Mouse (Mus musculus) myocyte (in vitro differentiated cells): Measurements from ENCODE around the gene Gm42906. TPM values are rescaled to one million over a fixed set of nuclear protein-coding genes. Genes with fewer than 3 reads are reported as not detected.

Source experiments
- H3K27me3 ChIP-seq: one replicate; pipeline ENCODE4 v1.6.1; 2011; ENCODE audit not compliant: control insufficient read depth, insufficient read depth, insufficient read length
- H3K36me3 ChIP-seq: one replicate; pipeline ENCODE4 v1.6.1; 2011; ENCODE audit not compliant: control insufficient read depth, insufficient read depth
- H3K4me2 ChIP-seq: one replicate; pipeline ENCODE4 v1.6.1; 2011; ENCODE audit warnings: low read depth, control low read depth
- H3K4me3 ChIP-seq: one replicate; pipeline ENCODE4 v1.5.1; 2011; ENCODE audit warnings: mild to moderate bottlenecking, control low read depth, moderate library complexity
- H3K79me2 ChIP-seq: one replicate; pipeline ENCODE4 v1.6.1; 2011; ENCODE audit not compliant: control insufficient read depth, insufficient read depth
- H3ac ChIP-seq: one replicate; pipeline ENCODE4 v1.6.1; 2011; ENCODE audit not compliant: control insufficient read depth, insufficient read length
- CEBPB ChIP-seq: IDR thresholded peaks from 2 replicates; pipeline ENCODE4 v1.6.1; 2011; ENCODE audit warnings: mild to moderate bottlenecking, moderate library complexity; ENCODE audit not compliant: poor library complexity, insufficient read depth, severe bottlenecking
- E2F4 ChIP-seq: IDR thresholded peaks from one replicate; pipeline ENCODE4 v1.6.1; 2011; ENCODE audit warnings: mild to moderate bottlenecking, control low read depth, moderate library complexity; ENCODE audit not compliant: insufficient read depth
- MAX ChIP-seq: IDR thresholded peaks from one replicate; pipeline ENCODE4 v1.6.1; 2011; ENCODE audit warnings: low read depth, mild to moderate bottlenecking, control low read depth
- MYOD1 ChIP-seq, 3 experiments: IDR thresholded peaks; one replicate each; pipeline ENCODE4 v1.6.1; 2011; ENCODE audit warnings: control low read depth in 2 of 3, low read depth in 2 of 3, mild to moderate bottlenecking in 2 of 3, moderate library complexity in 1 of 3; ENCODE audit not compliant: insufficient read length in 2 of 3, control insufficient read depth in 1 of 3
- MYOG ChIP-seq, 3 experiments: IDR thresholded peaks; one replicate each; pipeline ENCODE4 v1.6.1; 2011; ENCODE audit warnings: control low read depth in 2 of 3, low read depth in 2 of 3, mild to moderate bottlenecking in 2 of 3; ENCODE audit not compliant: insufficient read length in 2 of 3, control insufficient read depth in 1 of 3, insufficient read depth in 1 of 3
- POLR2A ChIP-seq: IDR thresholded peaks from one replicate; pipeline ENCODE4 v1.6.1; 2011; ENCODE audit warnings: low read depth, mild to moderate bottlenecking, control low read depth, moderate library complexity; ENCODE audit not compliant: insufficient read length
- POLR2AphosphoS2 ChIP-seq: IDR thresholded peaks from one replicate; pipeline ENCODE4 v1.6.1; 2011; ENCODE audit warnings: low read depth, control low read depth; ENCODE audit not compliant: insufficient read length
- REST ChIP-seq: IDR thresholded peaks from one replicate; pipeline ENCODE4 v1.6.1; 2011; ENCODE audit warnings: mild to moderate bottlenecking, control low read depth, moderate library complexity; ENCODE audit not compliant: insufficient read depth, insufficient read length
- SRF ChIP-seq: IDR thresholded peaks from one replicate; pipeline ENCODE4 v1.6.1; 2011; ENCODE audit warnings: low read depth; ENCODE audit not compliant: control insufficient read depth, insufficient read length
- TCF12 ChIP-seq: IDR thresholded peaks from one replicate; pipeline ENCODE4 v1.6.1; 2011; ENCODE audit warnings: mild to moderate bottlenecking, control low read depth; ENCODE audit not compliant: poor library complexity, insufficient read depth, severe bottlenecking
- TCF3 ChIP-seq: IDR thresholded peaks from one replicate; pipeline ENCODE4 v1.6.1; 2011; ENCODE audit warnings: low read depth, control low read depth; ENCODE audit not compliant: insufficient read length
- USF1 ChIP-seq: IDR thresholded peaks from one replicate; pipeline ENCODE4 v1.6.1; 2011; ENCODE audit warnings: low read depth, mild to moderate bottlenecking, control low read depth, moderate library complexity
- polyA plus RNA-seq: library from polyadenylated mRNA; unstranded; fragments of >200 nt; fragmentation: generic; extraction: Trizol; gene quantifications from one replicate; pipeline ENCODE4 v1.2.1, GENCODE M21; 2012; ENCODE audit warnings: missing spikeins

Gene Gm42906
- polyA plus RNA-seq, 1 experiment, result not detected

DNA sequence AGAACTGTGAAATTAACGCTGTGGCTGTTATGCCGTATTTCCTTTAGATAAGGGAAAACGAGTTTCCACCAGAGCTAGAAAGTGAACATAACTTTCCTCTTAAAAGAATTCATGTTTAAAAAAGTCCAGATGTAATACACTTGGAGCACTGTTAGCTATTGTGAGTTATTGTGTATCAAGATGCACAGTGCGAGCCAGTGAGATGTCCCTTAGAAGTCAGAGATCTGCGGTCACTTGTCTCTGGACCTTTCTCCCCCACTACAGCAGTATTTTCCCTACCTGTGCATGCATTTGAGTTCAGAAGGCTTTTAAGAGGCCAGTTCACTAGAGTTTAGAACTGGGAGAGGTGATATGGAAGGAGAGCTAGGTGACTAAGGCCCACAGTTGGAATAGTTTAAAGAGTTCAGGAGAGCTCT, 58.6 kb downstream of the Gm42906 start:
- H3K4me3 ChIP-seq, result peak overlapping the region; percentile 50
- peaks cover 7% of the 10 kb centered on the region for H3K79me2 ChIP-seq
- TF ChIP-seq CEBPB (no peak), REST (no peak), POLR2AphosphoS2 (no peak), TCF12 (no peak), MYOG (IDR thresholded peaks at IDR 0.05; ENCODE audit: control insufficient read depth in 1 of 3, insufficient read depth in 1 of 3, insufficient read length in 2 of 3, low read depth in 2 of 3) (no peak), SRF (no peak), TCF3 (no peak), MAX (no peak), POLR2A (no peak), USF1 (no peak), E2F4 (no peak), MYOD1 (IDR thresholded peaks at IDR 0.05; ENCODE audit: control insufficient read depth in 1 of 3, insufficient read length in 2 of 3, low read depth in 2 of 3) (no peak)

DNA sequence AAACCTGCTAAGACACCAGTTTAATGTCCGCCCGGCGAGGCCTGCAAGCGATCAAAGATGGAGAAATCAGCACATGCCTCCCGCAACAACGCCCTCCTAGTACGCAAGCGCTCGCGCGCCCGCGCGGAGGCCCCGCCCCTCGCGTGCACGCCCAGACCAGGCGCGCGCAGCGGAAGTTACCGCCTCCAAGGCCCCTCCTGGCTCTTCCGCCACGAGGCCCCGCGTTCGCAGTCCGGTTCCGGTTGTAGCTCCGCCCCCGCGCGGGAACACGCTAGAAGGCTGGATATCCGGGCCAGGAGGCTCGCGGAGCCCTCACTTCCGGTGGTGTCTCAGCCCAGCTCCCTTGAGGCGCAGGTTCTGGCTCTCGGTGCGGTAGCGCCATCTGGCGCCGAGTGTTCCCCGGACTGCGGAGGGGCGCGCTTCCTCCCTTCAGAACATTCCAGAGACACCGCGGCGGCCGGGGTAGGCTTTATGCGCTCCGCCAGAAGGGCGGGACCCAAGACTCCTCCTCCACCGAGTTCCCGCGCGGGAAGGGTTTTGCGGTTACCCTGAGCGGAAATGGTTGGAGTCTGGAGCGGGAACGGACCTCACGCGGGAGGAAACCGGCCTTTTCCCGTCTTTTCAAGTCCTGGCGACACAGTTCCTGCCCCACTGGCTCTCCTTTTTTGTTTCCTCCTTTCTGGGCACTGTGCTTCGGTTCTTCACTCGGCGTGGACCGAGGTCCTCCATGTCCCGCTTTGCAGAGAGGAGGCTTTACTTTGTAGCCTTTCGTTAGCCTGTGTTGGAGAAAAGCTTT, 59.4 kb downstream of the Gm42906 start:
- Histone ChIP-seq H3K4me2 (peak overlapping the region; percentile 96), H3K27me3 (no peaks in the 10 kb centered on the region), H3ac (peak overlapping the region; percentile 73), H3K79me2 (peaks cover 7% of the 10 kb centered on the region), H3K4me3 (peak overlapping the region; percentile 50), H3K36me3 (no peaks in the 10 kb centered on the region)
- TF ChIP-seq MAX (peak; percentile 57), POLR2A (peak; percentile 72), POLR2AphosphoS2 (peak; percentile 83), REST (no peak), SRF (peak; percentile 59), TCF12 (no peak), TCF3 (no peak), CEBPB (peak; percentile 55; the same call in 1 of the 2 replicates), E2F4 (peak; percentile 65), MYOG (IDR thresholded peaks at IDR 0.05; ENCODE audit: control insufficient read depth in 1 of 3, insufficient read depth in 1 of 3, insufficient read length in 2 of 3, low read depth in 2 of 3) (peak in 2 of 3 experiments; percentile 1 to 22), USF1 (peak; percentile 20), MYOD1 (IDR thresholded peaks at IDR 0.05; ENCODE audit: control insufficient read depth in 1 of 3, insufficient read length in 2 of 3, low read depth in 2 of 3) (peak in 1 of 3 experiments; percentile 5)

More for the DNA sequence above, 58.6 kb downstream of the Gm42906 start:
- H3K4me2 ChIP-seq, result peak overlapping the region; percentile 96
- no peaks in the 10 kb centered on the region for H3K27me3 ChIP-seq
- H3ac ChIP-seq, result no peak overlapping the region
- H3K36me3 ChIP-seq, result no peaks in the 10 kb centered on the region

DNA sequence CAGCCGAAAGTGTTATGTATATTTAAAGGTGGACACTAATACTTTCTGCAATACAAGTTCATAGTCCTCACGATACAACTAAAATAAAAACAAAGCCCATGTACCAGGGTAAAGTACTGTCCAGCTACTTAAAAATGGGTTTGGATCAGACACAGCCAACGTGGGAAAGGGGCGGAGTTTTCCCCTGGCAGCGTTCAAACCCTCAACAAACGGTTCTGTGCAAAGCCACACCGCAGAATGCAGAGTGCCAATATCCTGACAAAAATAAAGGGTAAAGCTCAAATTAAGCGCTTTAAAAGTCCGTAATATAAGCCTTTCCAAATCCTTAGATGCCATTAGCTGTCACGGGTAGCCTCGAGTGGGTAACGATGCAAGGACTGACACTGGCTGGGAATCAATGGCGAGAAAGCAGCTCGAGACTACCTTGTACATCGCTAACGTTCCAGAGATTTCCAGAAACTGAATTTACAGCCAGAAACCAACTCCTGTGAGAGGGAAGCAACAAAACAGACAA, 60.0 kb downstream of the Gm42906 start:
- TF ChIP-seq TCF12 (no peak), POLR2AphosphoS2 (no peak), POLR2A (no peak), MYOG (IDR thresholded peaks at IDR 0.05; ENCODE audit: control insufficient read depth in 1 of 3, insufficient read depth in 1 of 3, insufficient read length in 2 of 3, low read depth in 2 of 3) (no peak), USF1 (no peak), CEBPB (no peak), REST (no peak), E2F4 (no peak), MAX (no peak), SRF (no peak), MYOD1 (IDR thresholded peaks at IDR 0.05; ENCODE audit: control insufficient read depth in 1 of 3, insufficient read length in 2 of 3, low read depth in 2 of 3) (no peak), TCF3 (no peak)
- Histone ChIP-seq H3K4me2 (peak overlapping the region; percentile 90), H3K27me3 (no peaks in the 10 kb centered on the region), H3K4me3 (peak overlapping the region; percentile 50), H3ac (peak overlapping the region; percentile 73), H3K79me2 (peaks cover 7% of the 10 kb centered on the region), H3K36me3 (no peaks in the 10 kb centered on the region)

DNA sequence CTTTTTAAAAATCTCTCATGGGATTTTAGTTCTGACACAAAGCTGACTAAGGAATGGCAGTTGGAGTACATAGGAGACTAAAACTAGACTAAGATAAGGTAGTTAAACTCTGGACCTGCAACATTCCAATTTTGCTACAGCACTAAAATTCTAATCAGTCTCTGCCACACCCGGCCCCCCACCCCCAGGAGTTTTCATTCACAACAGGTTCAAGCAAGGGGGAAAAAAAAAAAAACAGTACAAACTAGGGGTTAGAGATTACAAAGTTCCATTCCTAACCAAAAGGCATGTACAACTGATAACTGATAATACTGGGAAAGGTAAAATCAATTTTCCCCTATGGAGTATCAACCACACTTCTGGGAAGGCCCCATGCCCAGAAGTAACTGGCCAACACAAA, 60.6 kb downstream of the Gm42906 start:
- Histone ChIP-seq H3K79me2 (peaks cover 7% of the 10 kb centered on the region), H3K27me3 (no peaks in the 10 kb centered on the region), H3K36me3 (no peaks in the 10 kb centered on the region), H3ac (peak overlapping the region; percentile 73), H3K4me3 (peak overlapping the region; percentile 50), H3K4me2 (peak overlapping the region; percentile 90)
- TF ChIP-seq MAX (no peak), TCF3 (no peak), MYOG (IDR thresholded peaks at IDR 0.05; ENCODE audit: control insufficient read depth in 1 of 3, insufficient read depth in 1 of 3, insufficient read length in 2 of 3, low read depth in 2 of 3) (no peak), TCF12 (no peak), SRF (no peak), REST (no peak), E2F4 (no peak), POLR2A (no peak), POLR2AphosphoS2 (no peak), CEBPB (no peak), USF1 (no peak), MYOD1 (IDR thresholded peaks at IDR 0.05; ENCODE audit: control insufficient read depth in 1 of 3, insufficient read length in 2 of 3, low read depth in 2 of 3) (no peak)
